Mouse (Mus musculus): ENCODE measurements at regions not wholly inside any gene's neighbourhood (a gene's known extent, or its start where the extent isn't known, plus 50 kb on each side); places are given as distances from the start of the nearest gene placed in this dataset.

DNA sequence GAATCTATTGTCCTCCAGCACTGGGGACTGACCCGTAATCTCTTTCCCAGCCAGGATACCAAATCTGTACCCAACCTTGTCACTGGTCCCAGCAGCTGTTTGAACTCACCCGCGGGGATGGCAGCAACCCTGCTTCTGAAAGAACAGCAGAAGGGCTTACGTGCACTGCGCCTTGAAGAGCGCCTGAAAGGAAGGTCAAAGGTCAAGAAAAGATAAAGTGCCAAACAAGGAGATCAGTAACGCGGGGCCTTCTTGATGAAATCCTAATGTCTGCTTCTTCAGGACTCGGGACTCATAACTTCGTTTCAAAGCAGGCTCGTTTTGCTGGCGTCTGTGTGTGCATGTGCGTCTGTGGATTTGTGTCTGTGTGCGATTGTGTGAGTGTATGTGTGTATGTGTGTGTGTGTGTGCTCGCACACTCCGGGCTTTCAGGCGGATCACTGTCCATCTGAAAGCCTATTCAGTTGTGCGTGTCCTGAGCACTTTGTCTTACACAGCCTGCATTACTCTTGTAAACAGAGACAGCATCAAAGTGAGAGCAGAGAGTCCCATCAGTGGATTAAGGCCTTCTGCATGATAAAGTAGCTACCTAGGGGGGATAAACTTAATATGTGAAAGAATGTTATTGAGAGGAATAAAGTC is 135.3 kb downstream of the Barhl2 start:
- no peak for TF ChIP-seq CTCF (IDR thresholded peaks at IDR 0.05; ENCODE audit: low read depth)
- no peak for TF ChIP-seq EP300 (optimal IDR thresholded peaks at IDR 0.05)
